Mouse (Mus musculus) right cerebral cortex, adult 18-20 months (tissue): ENCODE measurements around the gene Skiv2l.
"Not testable (repeated sequence)": the region's sequence is repeated elsewhere in the genome, so short reads cannot be mapped to it uniquely, and the experiment has no call there.

Experiments used
- DNase-seq: peaks from one replicate; pipeline ENCODE4 v3.0.0; 2022; ENCODE audit warnings: mixed read lengths

Skiv2l gene

GRCm38 (mm10) chr17:34810811-34811210, 39.2 kb downstream of the Skiv2l start:
- not testable (repeated sequence) for DNase-seq

- DNase-seq, result not testable (repeated sequence)
These were observed 39.6 kb downstream of the Skiv2l start for GRCm38 (mm10) chr17:34810411-34810810.

GRCm38 (mm10) chr17:34808599-34809205, 41.3 kb downstream of the Skiv2l start:
- DNase-seq, result no peak

DNA sequence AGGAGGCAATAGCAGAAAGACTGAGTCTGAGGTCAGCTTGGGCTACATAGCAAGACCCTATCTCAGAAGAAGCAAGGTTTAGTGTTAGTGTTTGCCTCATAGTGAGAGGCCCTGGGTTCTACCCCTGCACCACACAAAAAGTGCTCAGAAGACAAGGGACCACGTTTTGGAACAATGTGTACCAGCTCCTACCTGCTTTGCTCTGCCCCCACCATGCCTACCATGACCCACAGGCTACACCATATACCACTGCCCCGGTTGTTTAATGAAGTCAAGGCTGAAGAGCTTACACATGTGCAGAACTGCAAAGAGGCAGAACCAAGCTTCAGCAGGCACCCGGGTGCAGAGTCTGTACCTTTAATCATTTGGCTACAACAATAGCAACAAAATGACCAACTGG, 42.8 kb downstream of the Skiv2l start:
- DNase-seq, result no peak

GRCm38 (mm10) chr17:34804871-34805562, 45.0 kb downstream of the Skiv2l start:
- DNase-seq, result no peak

- DNase-seq, result not testable (repeated sequence)
These were observed 45.7 kb downstream of the Skiv2l start, which contains the start of gene Cyp21a1 for GRCm38 (mm10) chr17:34804301-34804700. TSS of gene Cyp21a1 (minus strand) at chr17:34804561.

DNA sequence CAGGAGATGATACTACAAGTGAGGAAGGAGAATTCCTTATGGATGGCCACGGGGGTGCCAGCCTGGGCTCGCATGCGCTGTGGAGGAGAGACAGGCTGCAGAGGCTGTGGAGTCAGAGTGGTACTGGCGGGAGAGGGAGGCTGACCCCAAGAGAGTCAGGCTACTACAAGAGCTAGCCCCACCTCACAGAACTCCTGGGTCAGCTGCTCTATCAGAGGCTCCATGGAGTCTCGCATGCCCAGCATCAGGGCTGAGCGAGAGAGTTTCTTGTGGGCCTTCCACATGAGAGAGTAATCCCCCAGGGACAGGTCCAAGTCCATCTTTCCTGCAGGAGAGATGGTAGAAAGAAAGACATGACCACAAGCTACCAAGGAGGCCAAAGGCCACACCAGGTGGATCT, 46.6 kb downstream of the Skiv2l start:
- DNase-seq, result not testable (repeated sequence)

DNA sequence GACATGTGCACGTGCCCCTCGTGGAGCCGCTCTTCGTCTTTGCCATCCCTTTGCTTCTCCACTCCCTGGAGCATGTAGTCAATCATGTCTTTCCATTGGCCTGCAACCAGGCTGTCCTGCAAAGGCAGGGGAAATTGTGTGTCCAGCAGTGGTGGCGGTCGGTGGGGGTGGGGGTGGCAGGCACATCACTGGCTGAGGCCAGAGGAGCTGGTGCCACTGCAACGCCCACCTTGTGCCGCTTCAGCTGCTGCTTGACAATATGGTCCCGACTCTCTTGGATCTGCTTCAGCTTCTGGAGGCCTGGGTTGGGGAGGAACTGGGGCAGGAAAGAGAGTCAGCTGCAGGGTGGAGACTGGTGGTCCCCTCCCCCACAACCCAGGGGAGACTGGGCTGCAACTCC, 47.3 kb downstream of the Skiv2l start:
- DNase-seq, result not testable (repeated sequence)

GRCm38 (mm10) chr17:34800781-34801305, 49.2 kb downstream of the Skiv2l start:
- DNase-seq, result not testable (repeated sequence)

DNA sequence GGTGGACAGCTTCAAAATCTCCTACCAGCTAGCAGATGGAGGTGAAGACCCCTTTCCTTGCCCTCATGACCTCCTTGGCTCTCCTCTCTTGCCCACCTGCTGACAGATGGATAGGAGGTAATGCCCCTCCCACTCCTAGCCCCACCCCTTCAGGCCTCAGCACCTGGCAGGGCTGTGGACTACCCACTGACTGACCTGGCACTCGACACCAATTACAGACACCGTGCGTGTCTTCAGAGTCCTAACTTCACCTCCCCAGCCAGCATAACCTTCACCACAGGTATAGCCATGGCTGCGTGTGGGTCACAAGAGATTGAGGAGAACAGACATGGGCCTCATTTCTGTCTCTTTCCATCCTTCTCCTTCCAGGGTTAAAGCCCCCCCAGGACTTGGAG, 50.5 kb downstream of the Skiv2l start:
- DNase-seq, result no peak

DNA sequence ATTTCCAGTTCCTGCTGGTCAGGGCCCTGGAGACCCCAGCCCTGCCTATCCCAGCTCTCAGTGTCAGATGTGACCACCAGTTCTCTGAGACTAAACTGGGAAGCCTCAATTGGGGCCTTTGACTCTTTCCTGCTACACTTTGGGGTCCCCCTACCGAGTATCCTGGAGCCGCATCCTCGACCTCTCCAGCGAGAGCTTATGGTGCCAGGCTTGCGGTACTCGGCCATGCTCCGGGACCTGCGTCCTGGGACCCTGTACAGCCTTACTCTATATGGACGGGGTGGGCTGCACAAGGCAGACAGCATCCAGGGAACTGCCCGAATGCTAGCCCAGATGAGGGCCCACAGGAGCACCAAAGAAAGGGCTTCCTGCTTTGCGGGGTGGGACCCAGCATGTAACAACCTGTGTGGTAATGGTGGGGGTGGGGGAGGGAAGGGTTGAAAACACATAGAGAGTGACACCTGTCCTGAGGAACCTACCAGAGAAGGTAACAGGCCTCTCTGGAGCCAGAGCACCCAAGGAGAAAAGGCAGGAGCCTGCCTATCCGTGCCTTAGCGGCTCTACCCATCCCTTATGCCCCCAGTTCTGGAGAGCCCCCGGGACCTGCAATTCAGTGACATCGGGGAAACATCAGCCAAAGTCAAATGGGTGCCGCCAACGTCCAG, 51.0 kb downstream of the Skiv2l start:
- DNase-seq, result no peak

DNA sequence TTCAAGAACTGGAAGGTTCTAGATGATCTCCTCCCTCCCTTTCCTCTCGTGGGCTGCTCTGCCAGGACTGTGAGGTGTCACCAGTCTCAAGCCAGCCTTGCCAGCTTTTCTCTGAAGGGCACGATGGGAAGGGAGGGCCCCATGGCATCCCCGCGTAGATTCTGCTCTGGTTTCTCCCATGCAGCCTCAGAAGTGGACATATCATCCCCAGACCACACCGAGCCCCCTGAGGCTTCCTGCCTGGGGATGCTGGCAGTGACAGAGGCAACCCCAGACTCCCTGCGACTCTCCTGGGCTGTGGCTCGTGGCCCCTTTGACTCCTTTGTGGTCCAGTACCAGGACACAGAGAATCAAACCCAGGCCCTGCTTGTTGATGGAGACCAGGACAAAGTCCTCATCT, 51.9 kb downstream of the Skiv2l start:
- not testable (repeated sequence) for DNase-seq

- not testable (repeated sequence) for DNase-seq
These were observed 52.6 kb downstream of the Skiv2l start for GRCm38 (mm10) chr17:34797211-34797995.

- no peak for DNase-seq
These were observed 53.5 kb downstream of the Skiv2l start for GRCm38 (mm10) chr17:34796311-34797140.

DNA sequence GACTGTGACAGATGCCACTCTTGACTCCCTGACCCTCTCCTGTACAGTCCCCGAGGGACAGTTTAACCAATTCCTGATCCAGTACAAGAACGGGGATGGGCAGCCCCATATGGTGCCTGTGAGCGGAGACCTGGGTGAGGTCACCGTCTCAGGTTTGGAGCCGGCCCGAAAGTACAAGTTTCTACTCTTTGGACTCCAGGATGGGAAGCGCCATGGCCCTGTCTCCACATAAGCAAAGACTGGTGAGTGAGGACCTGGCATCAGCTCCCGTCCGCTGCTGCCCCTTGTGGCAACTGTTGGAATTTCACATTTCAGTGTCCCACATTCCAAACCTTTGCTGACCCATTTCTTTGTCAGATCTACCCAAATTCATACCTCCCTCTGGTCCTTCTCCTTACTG, 54.4 kb downstream of the Skiv2l start:
- peak; percentile 17 for DNase-seq

GRCm38 (mm10) chr17:34795016-34795415, 55.0 kb downstream of the Skiv2l start:
- no peak for DNase-seq
